Mouse (Mus musculus): Measurements from ENCODE around the gene Fnip1.

DNA sequence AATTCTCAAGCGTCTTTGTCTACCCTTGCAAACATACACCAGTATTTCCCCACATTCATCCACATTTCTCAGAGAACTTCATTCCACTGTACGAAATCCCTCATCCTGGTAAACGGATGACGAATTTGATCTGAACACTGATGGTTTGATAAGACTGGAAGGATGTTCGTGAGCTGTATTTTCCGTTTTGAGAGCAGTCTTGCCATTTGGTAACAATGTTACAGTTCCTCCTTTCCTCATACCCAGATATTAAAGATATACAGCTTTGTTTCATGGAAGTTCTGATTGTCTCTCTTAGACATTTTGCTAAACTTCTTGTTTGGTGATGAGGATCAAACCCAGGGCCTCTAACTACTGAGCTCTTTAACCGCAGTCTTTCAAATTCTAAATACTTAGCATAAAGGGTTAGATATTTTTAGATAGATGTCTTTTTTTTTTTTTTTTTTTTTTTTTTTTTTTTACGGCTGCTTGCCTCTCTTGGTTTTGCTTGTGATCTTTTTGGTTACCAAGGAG, 633 bp upstream of the Fnip1 start:
- TF ChIP-seq CTCF (IDR thresholded peaks at IDR 0.05; ENCODE audit: borderline replicate concordance, control insufficient read depth, extremely low read depth, insufficient read depth, low read length, poor library complexity) (no peak), POLR2A (IDR thresholded peaks at IDR 0.05; ENCODE audit: control insufficient read depth, extremely low read depth, insufficient read depth, low read length, poor library complexity) (no peak)

Data from thymus, adult 2 months (tissue).